Mouse (Mus musculus): ENCODE data around the gene Ptbp3. TPM values are rescaled to one million over a fixed set of nuclear protein-coding genes. Genes with fewer than 3 reads are reported as not detected.

Ptbp3 gene
- polyA plus RNA-seq, 1 experiment from 2014 or later: 17.3 TPM

DNA sequence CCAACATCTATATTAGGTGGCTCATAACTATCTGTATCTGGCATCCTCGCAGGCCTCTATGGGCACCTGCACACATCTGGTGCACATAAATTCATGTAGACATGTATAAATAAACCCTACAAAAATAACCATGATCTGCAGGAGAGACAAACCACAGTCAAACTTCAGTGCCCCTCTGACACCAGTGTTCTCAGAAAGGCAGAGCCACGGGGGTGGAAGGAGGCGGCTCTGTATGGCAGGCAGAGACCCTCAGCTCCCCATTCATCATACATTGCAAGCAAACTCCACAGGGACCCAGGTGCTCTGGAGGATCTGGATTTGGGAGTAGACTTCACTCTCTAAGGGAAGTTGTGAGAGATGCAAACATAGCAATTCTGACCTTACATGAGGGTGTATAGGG is 104.2 kb downstream of the Ptbp3 start:
- Histone ChIP-seq H3K27ac (replicated peaks) (no peak overlapping the region), H3K4me2 (no peak overlapping the region), H3K27me3 (replicated peaks) (peaks cover 2% of the 10 kb centered on the region; the same call in 1 of the 2 replicates), H3K36me3 (no peaks in the 10 kb centered on the region), H3K4me1 (no peaks in the 10 kb centered on the region), H3K9ac (replicated peaks) (no peak overlapping the region), H3K4me3 (replicated peaks) (no peak overlapping the region), H3K9me3 (replicated peaks) (no peaks in the 10 kb centered on the region)
- no peak for ATAC-seq (ENCODE audit: low FRiP score)
- WGBS: 90% methylated on average over 3 of the region's 3 CpGs

DNA sequence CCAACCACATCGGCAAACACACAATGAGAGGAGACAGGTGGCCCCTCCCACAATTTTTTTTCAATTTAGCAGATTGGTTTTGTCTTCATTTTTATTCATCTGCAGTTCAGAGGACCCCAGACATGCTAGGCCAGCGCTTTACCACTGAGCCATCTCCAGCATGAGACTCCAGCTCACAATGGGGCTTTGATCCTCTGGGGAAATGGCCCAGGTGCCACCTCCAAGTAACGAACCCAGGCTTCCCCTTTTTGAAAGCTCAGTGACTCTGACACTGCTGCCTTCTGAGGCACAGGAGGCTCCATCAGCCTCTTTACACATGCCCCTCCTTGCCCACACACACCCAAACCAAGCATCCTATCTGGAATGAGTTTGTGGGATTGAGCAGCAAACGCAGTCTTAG is 105.1 kb downstream of the Ptbp3 start:
- Histone ChIP-seq H3K4me3 (replicated peaks) (no peak overlapping the region), H3K36me3 (no peaks in the 10 kb centered on the region), H3K9me3 (replicated peaks) (no peaks in the 10 kb centered on the region), H3K27ac (replicated peaks) (no peak overlapping the region), H3K4me1 (no peaks in the 10 kb centered on the region), H3K27me3 (replicated peaks) (peaks cover 6% of the 10 kb centered on the region; the same call in 1 of the 2 replicates), H3K9ac (replicated peaks) (no peak overlapping the region), H3K4me2 (no peak overlapping the region)
- ATAC-seq (ENCODE audit: low FRiP score): no peak
- 83% methylated on average over 4 of the region's 4 CpGs for WGBS

DNA sequence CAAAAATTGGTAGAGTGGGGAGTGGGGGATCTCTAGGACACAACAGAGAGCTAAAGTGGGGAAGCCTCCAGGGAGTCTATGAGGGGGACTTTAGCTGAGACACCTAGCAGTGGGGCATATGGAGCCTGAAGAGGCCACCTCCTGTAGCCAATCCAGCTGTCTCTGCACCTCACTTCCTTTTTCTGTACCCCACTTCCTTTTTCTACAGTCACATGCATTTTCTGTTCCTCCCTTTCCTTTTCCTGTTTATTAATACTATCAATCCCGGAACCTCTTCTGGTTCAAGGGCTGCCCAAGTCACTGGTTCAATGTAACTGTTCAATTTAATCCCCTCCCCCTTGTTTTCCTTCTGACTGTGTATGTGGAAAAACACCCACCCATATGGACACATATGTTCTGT is 107.9 kb downstream of the Ptbp3 start:
- WGBS: 93% methylated on average over 1 of the region's 1 CpGs
- H3K27ac ChIP-seq (replicated peaks): no peak overlapping the region

DNA sequence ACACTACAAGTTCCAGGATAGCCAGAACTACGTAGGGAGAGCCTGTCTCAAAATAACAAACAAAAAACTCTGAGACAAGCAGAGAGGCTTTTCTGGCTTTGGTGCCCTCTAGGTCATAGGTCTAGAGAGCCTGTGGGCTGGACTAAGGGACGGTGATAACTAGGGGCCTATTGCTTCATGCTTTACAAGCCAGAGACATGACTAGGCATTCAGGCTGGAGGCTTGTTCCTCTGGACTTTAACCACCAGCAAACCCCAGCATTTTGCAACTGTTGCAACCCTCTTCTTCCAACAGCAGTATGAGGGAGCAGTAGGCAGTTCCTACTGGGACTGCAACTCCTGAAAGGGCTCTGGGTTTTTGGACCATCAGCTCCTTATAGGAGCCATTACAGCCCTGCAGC is 109.2 kb downstream of the Ptbp3 start:
- 56% methylated on average over 2 of the region's 2 CpGs for WGBS
- H3K36me3 ChIP-seq: no peaks in the 10 kb centered on the region
- H3K4me3 ChIP-seq (replicated peaks): no peak overlapping the region
- H3K27me3 ChIP-seq (replicated peaks): peaks cover 24% of the 10 kb centered on the region
- peaks cover 12% of the 10 kb centered on the region; the same call in 1 of the 2 replicates for H3K4me1 ChIP-seq
- no peaks in the 10 kb centered on the region for H3K9me3 ChIP-seq (replicated peaks)
- no peak for ATAC-seq (ENCODE audit: low FRiP score)
- no peak overlapping the region for H3K27ac ChIP-seq (replicated peaks)
- no peak overlapping the region for H3K9ac ChIP-seq (replicated peaks)
- H3K4me2 ChIP-seq: no peak overlapping the region

More for the DNA sequence above, 107.9 kb downstream of the Ptbp3 start:
- Histone ChIP-seq H3K36me3 (no peaks in the 10 kb centered on the region), H3K27me3 (replicated peaks) (peaks cover 21% of the 10 kb centered on the region), H3K4me3 (replicated peaks) (no peak overlapping the region), H3K4me1 (peaks cover 12% of the 10 kb centered on the region; the same call in 1 of the 2 replicates), H3K9me3 (replicated peaks) (no peaks in the 10 kb centered on the region), H3K4me2 (no peak overlapping the region), H3K9ac (replicated peaks) (no peak overlapping the region)
- no peak for ATAC-seq (ENCODE audit: low FRiP score)

DNA sequence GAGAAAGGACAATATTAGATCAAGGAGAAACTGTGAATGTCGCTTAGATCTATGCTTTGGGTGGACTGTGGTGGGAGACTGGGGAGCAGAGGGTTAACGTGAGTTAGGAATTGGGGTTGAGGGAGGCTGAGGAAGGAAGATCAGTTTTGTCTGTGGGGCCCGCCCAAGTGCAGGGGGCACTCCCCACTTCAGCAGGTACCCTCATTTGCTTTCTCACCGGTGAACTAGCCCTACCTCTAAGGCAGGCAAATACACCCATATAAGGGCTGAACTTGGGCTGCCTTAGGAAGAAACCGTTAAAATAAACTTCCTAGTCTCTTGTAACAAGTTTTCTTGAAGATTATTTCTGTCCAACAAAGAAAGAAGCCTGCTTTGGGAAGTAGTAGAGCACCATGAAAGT is 110.1 kb downstream of the Ptbp3 start:
- Histone ChIP-seq H3K36me3 (no peaks in the 10 kb centered on the region), H3K4me1 (peaks cover 12% of the 10 kb centered on the region; the same call in 1 of the 2 replicates), H3K4me3 (replicated peaks) (peak overlapping the region; percentile 64; the same call in 1 of the 2 replicates), H3K27ac (replicated peaks) (no peak overlapping the region), H3K27me3 (replicated peaks) (peaks cover 24% of the 10 kb centered on the region), H3K9me3 (replicated peaks) (no peaks in the 10 kb centered on the region), H3K9ac (replicated peaks) (no peak overlapping the region), H3K4me2 (peak overlapping the region; percentile 99)
- 33% methylated on average over 5 of the region's 5 CpGs for whole genome bisulfite sequencing
- no peak for ATAC-seq (ENCODE audit: low FRiP score)

DNA sequence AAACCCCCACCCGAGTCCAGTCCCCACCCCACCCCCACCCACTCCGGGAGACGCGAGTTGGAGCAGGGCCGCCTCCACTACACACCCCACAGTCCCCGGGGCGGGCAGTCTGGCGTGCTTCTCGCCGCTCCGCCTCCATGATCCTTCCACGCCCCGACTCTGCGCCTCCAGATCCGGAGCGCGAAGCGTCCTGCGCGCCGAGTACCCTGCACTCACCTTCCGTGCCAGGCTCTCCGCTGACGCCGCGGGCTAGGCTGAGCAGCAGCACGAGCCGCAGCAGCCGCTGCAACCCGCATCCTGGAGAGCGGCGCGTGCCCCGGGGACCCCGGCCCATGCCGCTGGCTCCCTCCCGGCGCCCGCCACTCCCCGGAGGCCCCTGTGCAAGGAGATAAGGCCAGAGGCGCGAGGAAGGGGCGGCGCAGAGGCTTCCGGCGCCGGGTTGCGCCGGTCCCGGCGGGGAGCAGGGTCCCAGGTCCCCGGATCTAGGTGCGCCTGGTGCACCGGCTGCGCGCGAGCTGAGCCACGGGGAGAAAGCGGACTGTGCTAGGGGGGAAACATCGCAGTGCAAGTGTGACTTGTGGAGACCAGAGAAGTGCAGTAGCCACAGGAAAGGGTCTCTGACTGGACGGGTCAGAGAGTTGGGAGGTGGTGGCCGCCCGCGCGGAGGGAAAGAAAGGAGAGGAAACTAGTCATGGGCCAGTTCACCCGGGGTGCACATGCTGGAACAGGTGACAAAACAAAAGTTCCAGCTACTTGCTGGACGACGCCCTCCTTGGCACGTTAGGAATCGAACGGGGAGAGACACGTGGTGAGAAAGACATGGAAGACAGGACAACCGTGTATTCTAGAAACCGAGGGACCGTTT is 110.9 kb downstream of the Ptbp3 start, which contains the start of gene Susd1:
TSS of gene Susd1 (minus strand) at position 644 of the 865 bp plus-strand sequence.
- under 1% methylated on average over 57 of the region's 75 CpGs for WGBS

DNA sequence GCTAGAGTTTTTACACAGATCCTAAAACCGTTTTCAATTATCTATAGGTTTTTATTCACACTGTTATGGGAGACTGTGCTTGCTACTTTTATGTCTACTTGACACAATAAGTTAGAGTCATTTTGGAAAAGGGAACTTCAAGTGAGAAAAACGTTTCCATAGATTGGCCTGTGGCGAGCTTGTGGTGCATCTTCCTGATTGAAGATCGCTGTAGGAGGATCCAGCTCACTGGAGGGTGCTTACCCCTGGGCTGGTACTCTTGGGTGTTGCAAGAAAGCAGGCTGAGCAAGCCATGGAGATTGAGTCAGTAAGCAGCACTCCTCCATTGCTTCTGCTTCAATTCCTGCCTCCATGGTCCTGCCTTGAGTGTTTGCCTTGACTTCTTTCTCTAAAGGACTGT is 113.2 kb downstream of the Ptbp3 start:
- Histone ChIP-seq H3K36me3 (no peaks in the 10 kb centered on the region), H3K9ac (replicated peaks) (no peak overlapping the region), H3K4me3 (replicated peaks) (no peak overlapping the region), H3K27ac (replicated peaks) (no peak overlapping the region), H3K4me1 (peaks cover 12% of the 10 kb centered on the region; the same call in 1 of the 2 replicates), H3K4me2 (no peak overlapping the region), H3K27me3 (replicated peaks) (peaks cover 24% of the 10 kb centered on the region), H3K9me3 (replicated peaks) (no peaks in the 10 kb centered on the region)
- no peak for ATAC-seq (ENCODE audit: low FRiP score)
- 91% methylated on average over 4 of the region's 4 CpGs for WGBS

More for the DNA sequence above, 110.9 kb downstream of the Ptbp3 start, which contains the start of gene Susd1:
- peak; percentile 91 for ATAC-seq (ENCODE audit: low FRiP score)
- H3K27ac ChIP-seq (replicated peaks): no peak within 1 kb of the TSS; the same call in 1 of the 2 replicates
- no peaks in the 10 kb centered on the region for H3K36me3 ChIP-seq
- peaks cover 24% of the 10 kb centered on the region for H3K27me3 ChIP-seq (replicated peaks)
- H3K4me1 ChIP-seq: peaks cover 12% of the 10 kb centered on the region; the same call in 1 of the 2 replicates
- H3K4me2 ChIP-seq: peak within 1 kb of the TSS; percentile 99
- H3K9me3 ChIP-seq (replicated peaks): no peaks in the 10 kb centered on the region
- peak within 1 kb of the TSS; percentile 64 for H3K4me3 ChIP-seq (replicated peaks)
- peak within 1 kb of the TSS; percentile 61 for H3K9ac ChIP-seq (replicated peaks)

DNA sequence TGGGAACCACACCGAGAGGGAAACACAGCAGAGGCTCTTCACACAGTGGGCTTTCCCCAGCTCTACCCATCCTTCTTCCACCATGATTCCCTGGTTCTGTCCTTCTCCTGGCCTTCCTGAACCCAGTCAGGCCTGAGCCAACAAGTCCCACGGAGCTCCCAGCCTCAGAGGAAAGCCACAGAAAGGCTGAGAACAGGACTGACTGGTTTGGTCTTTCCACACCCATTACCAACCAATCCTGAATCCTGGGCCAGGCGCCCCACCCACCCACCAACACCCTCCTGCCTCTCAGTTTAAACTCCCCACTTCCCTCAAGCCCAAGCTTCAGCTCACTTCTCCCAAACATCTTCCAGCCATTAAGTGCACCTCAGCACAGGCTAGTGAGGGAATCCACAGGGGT is 115.1 kb downstream of the Ptbp3 start:
- Histone ChIP-seq H3K4me3 (replicated peaks) (no peak overlapping the region), H3K27me3 (replicated peaks) (peaks cover 17% of the 10 kb centered on the region), H3K36me3 (no peaks in the 10 kb centered on the region), H3K9ac (replicated peaks) (no peak overlapping the region), H3K27ac (replicated peaks) (no peak overlapping the region), H3K9me3 (replicated peaks) (no peaks in the 10 kb centered on the region), H3K4me1 (peaks cover 14% of the 10 kb centered on the region; the same call in 1 of the 2 replicates), H3K4me2 (no peak overlapping the region)
- no peak for ATAC-seq (ENCODE audit: low FRiP score)
- 74% methylated on average over 3 of the region's 3 CpGs for WGBS

DNA sequence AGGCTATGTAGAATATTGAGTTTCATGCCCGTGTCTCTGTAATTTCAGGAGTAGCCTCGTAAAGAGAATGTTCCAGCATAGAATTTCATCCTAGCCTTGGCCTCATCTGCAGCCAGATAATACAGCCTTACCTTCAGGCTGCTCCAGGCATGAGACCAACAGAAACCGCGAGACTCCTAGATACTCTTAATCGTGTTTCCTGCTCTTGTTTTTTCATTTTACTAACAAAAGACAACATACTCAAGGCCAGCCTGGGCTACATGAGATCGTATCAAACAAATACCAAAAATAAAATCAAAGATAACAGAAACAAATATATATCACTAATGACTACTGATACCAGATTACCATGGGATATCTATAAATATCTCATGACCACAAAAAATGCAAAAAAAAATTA is 120.0 kb downstream of the Ptbp3 start:
- H3K27me3 ChIP-seq (replicated peaks): no peaks in the 10 kb centered on the region
- H3K4me1 ChIP-seq: 0 out of 2 replicates have a peak, but pooled peaks cover 3% of the 10 kb centered on the region
- no peak overlapping the region for H3K4me2 ChIP-seq
- no peak overlapping the region for H3K4me3 ChIP-seq (replicated peaks)
- 93% methylated on average over 6 of the region's 6 CpGs for WGBS
- ATAC-seq (ENCODE audit: low FRiP score): no peak
- H3K27ac ChIP-seq (replicated peaks): no peak overlapping the region
- H3K9me3 ChIP-seq (replicated peaks): no peaks in the 10 kb centered on the region
- H3K9ac ChIP-seq (replicated peaks): no peak overlapping the region
- no peaks in the 10 kb centered on the region for H3K36me3 ChIP-seq

DNA sequence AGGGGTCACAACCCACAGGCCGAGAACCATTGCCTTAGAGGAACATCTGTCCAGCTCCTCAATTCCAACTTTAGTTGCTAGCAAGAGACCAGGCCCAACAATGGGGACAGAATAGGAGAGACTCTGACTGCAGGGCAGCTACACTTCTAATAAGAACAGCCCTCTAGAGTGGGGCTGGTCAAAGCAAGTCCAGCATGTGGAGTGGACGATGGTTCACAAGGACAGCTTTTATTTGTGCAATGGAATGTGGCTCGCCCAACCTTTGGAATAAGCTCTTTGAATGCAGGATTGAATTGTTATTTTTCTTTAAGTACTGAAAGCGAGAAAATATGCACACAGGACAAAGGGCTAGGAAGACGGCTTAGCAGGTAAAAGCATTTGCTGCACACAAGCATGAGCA is 122.7 kb downstream of the Ptbp3 start:
- Histone ChIP-seq H3K9me3 (replicated peaks) (no peaks in the 10 kb centered on the region), H3K36me3 (no peaks in the 10 kb centered on the region), H3K4me2 (no peak overlapping the region), H3K27me3 (replicated peaks) (no peaks in the 10 kb centered on the region), H3K27ac (replicated peaks) (no peak overlapping the region), H3K4me3 (replicated peaks) (no peak overlapping the region), H3K9ac (replicated peaks) (no peak overlapping the region), H3K4me1 (0 out of 2 replicates have a peak, but pooled peaks cover 8% of the 10 kb centered on the region)
- ATAC-seq (ENCODE audit: low FRiP score): no peak
- WGBS: 92% methylated on average over 5 of the region's 5 CpGs

DNA sequence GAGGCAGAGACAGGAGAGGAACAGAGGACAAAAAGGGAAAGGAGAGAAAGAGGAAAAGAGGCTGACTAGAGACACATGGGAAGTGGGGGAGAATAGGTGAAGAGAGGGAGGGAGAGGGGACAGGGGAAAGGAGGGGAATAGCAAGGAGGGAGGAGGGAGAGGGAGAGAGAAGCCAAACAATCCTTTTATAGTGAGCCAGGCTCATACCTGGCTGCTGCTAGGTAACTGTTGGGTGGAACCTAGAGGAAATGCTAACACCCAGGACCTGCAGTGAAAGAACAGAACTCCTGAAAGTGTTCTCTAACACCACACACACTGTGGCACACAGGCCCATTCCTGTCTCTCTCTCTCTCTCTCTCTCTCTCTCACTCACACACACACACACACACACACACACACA is 126.4 kb downstream of the Ptbp3 start:
- H3K4me1 ChIP-seq: 0 out of 2 replicates have a peak, but pooled peaks cover 5% of the 10 kb centered on the region
- no peak overlapping the region for H3K9ac ChIP-seq (replicated peaks)
- no peak overlapping the region for H3K4me2 ChIP-seq
- H3K27me3 ChIP-seq (replicated peaks): no peaks in the 10 kb centered on the region
- peak overlapping the region; percentile 54; the same call in 1 of the 2 replicates for H3K27ac ChIP-seq (replicated peaks)
- no peak overlapping the region for H3K4me3 ChIP-seq (replicated peaks)
- no peaks in the 10 kb centered on the region for H3K9me3 ChIP-seq (replicated peaks)
- H3K36me3 ChIP-seq: no peaks in the 10 kb centered on the region
- ATAC-seq (ENCODE audit: low FRiP score): no peak

Data from neural tube, embryonic 15.5 days (tissue).